Mouse (Mus musculus): ENCODE results near the gene Fanca. TPM values are rescaled to one million over a fixed set of nuclear protein-coding genes. Genes with fewer than 3 reads are reported as not detected.

Gene Fanca
- polyA plus RNA-seq, 1 experiment = 37.4 TPM

- Histone ChIP-seq H3K27ac (ENCODE audit: insufficient read depth, low read length) (no peak overlapping the region), H3K4me1 (ENCODE audit: control insufficient read depth, insufficient read depth, low read length) (peaks cover 6% of the 10 kb centered on the region; the same call in 1 of the 2 replicates), H3K4me3 (ENCODE audit: insufficient read depth, low read length) (no peak overlapping the region)
- TF ChIP-seq POLR2A (IDR thresholded peaks at IDR 0.05; ENCODE audit: low read depth, low read length) = no peak
These were observed 25.0 kb upstream of the Fanca start for GRCm38 (mm10) chr8:123343422-123343821.

- TF ChIP-seq CTCF (IDR thresholded peaks at IDR 0.05; ENCODE audit: borderline replicate concordance, insufficient read depth, low read length) = no peak
- TF ChIP-seq POLR2A (IDR thresholded peaks at IDR 0.05; ENCODE audit: low read depth, low read length) = no peak
- Histone ChIP-seq H3K27ac (ENCODE audit: insufficient read depth, low read length) (no peak overlapping the region), H3K4me1 (ENCODE audit: control insufficient read depth, insufficient read depth, low read length) (peaks cover 6% of the 10 kb centered on the region; the same call in 1 of the 2 replicates), H3K4me3 (ENCODE audit: insufficient read depth, low read length) (no peak overlapping the region)
These were observed 24.5 kb upstream of the Fanca start for GRCm38 (mm10) chr8:123342911-123343310.

GRCm38 (mm10) chr8:123342253-123342652 lies 23.9 kb upstream of the Fanca start:
- no peak overlapping the region for H3K27ac ChIP-seq (ENCODE audit: insufficient read depth, low read length)
- TF ChIP-seq CTCF (IDR thresholded peaks at IDR 0.05; ENCODE audit: borderline replicate concordance, insufficient read depth, low read length) (no peak), POLR2A (IDR thresholded peaks at IDR 0.05; ENCODE audit: low read depth, low read length) (no peak)

GRCm38 (mm10) chr8:123341040-123342015 lies 23.0 kb upstream of the Fanca start:
- TF ChIP-seq CTCF (IDR thresholded peaks at IDR 0.05; ENCODE audit: borderline replicate concordance, insufficient read depth, low read length) = no peak
- H3K27ac ChIP-seq (ENCODE audit: insufficient read depth, low read length) = no peak overlapping the region
- H3K4me1 ChIP-seq (ENCODE audit: control insufficient read depth, insufficient read depth, low read length) = peaks cover 6% of the 10 kb centered on the region; the same call in 1 of the 2 replicates
- no peak overlapping the region for H3K4me3 ChIP-seq (ENCODE audit: insufficient read depth, low read length)

More at GRCm38 (mm10) chr8:123342253-123342652, 23.9 kb upstream of the Fanca start:
- H3K4me3 ChIP-seq (ENCODE audit: insufficient read depth, low read length) = no peak overlapping the region
- H3K4me1 ChIP-seq (ENCODE audit: control insufficient read depth, insufficient read depth, low read length) = peaks cover 6% of the 10 kb centered on the region; the same call in 1 of the 2 replicates

- H3K4me3 ChIP-seq (ENCODE audit: insufficient read depth, low read length) = no peak overlapping the region
- H3K4me1 ChIP-seq (ENCODE audit: control insufficient read depth, insufficient read depth, low read length) = no peaks in the 10 kb centered on the region
- no peak overlapping the region for H3K27ac ChIP-seq (ENCODE audit: insufficient read depth, low read length)
- TF ChIP-seq POLR2A (IDR thresholded peaks at IDR 0.05; ENCODE audit: low read depth, low read length) (no peak), CTCF (IDR thresholded peaks at IDR 0.05; ENCODE audit: borderline replicate concordance, insufficient read depth, low read length) (no peak)
These were observed 21.7 kb upstream of the Fanca start for GRCm38 (mm10) chr8:123340071-123340470.

GRCm38 (mm10) chr8:123337475-123337874 lies 19.1 kb upstream of the Fanca start:
- H3K27ac ChIP-seq (ENCODE audit: insufficient read depth, low read length) = no peak overlapping the region
- no peak overlapping the region for H3K4me3 ChIP-seq (ENCODE audit: insufficient read depth, low read length)
- TF ChIP-seq POLR2A (IDR thresholded peaks at IDR 0.05; ENCODE audit: low read depth, low read length) (no peak), CTCF (IDR thresholded peaks at IDR 0.05; ENCODE audit: borderline replicate concordance, insufficient read depth, low read length) (no peak)
- no peaks in the 10 kb centered on the region for H3K4me1 ChIP-seq (ENCODE audit: control insufficient read depth, insufficient read depth, low read length)

GRCm38 (mm10) chr8:123334467-123334866 lies 16.1 kb upstream of the Fanca start:
- Histone ChIP-seq H3K4me3 (ENCODE audit: insufficient read depth, low read length) (no peak overlapping the region), H3K4me1 (ENCODE audit: control insufficient read depth, insufficient read depth, low read length) (peaks cover 12% of the 10 kb centered on the region), H3K27ac (ENCODE audit: insufficient read depth, low read length) (no peak overlapping the region)
- TF ChIP-seq POLR2A (IDR thresholded peaks at IDR 0.05; ENCODE audit: low read depth, low read length) (no peak), CTCF (IDR thresholded peaks at IDR 0.05; ENCODE audit: borderline replicate concordance, insufficient read depth, low read length) (no peak)

GRCm38 (mm10) chr8:123333864-123334263 lies 15.5 kb upstream of the Fanca start:
- no peak for TF ChIP-seq POLR2A (IDR thresholded peaks at IDR 0.05; ENCODE audit: low read depth, low read length)
- no peak for TF ChIP-seq CTCF (IDR thresholded peaks at IDR 0.05; ENCODE audit: borderline replicate concordance, insufficient read depth, low read length)
- Histone ChIP-seq H3K4me3 (ENCODE audit: insufficient read depth, low read length) (no peak overlapping the region), H3K27ac (ENCODE audit: insufficient read depth, low read length) (no peak overlapping the region), H3K4me1 (ENCODE audit: control insufficient read depth, insufficient read depth, low read length) (peaks cover 12% of the 10 kb centered on the region)

GRCm38 (mm10) chr8:123333091-123333587 lies 14.8 kb upstream of the Fanca start:
- no peak overlapping the region for H3K27ac ChIP-seq (ENCODE audit: insufficient read depth, low read length)

More at GRCm38 (mm10) chr8:123333091-123333587, 14.8 kb upstream of the Fanca start:
- TF ChIP-seq CTCF (IDR thresholded peaks at IDR 0.05; ENCODE audit: borderline replicate concordance, insufficient read depth, low read length) (no peak), POLR2A (IDR thresholded peaks at IDR 0.05; ENCODE audit: low read depth, low read length) (no peak)
- Histone ChIP-seq H3K4me1 (ENCODE audit: control insufficient read depth, insufficient read depth, low read length) (peaks cover 12% of the 10 kb centered on the region), H3K4me3 (ENCODE audit: insufficient read depth, low read length) (peak overlapping the region; percentile 36)
